Mouse (Mus musculus) brain, embryonic 14.5 days (tissue): Measurements from ENCODE around the gene Nemp1.

Experiments
- CTCF ChIP-seq: fragments of 200-500 bp; IDR thresholded peaks from 2 replicates; pipeline ENCODE4 v1.5.1; 2012; ENCODE audit warnings: inconsistent platforms, mild to moderate bottlenecking, moderate library complexity, borderline replicate concordance; ENCODE audit not compliant: insufficient read depth, insufficient read length; ENCODE audit errors: extremely low read depth
- POLR2A ChIP-seq: fragments of 200-500 bp; IDR thresholded peaks from 2 replicates; pipeline ENCODE4 v1.6.1; 2012; ENCODE audit warnings: mild to moderate bottlenecking, inconsistent platforms, borderline replicate concordance; ENCODE audit not compliant: poor library complexity, insufficient read depth, insufficient read length, severe bottlenecking; ENCODE audit errors: extremely low read depth

GRCm38 (mm10) chr10:127642772-127643552 lies 23.7 kb upstream of the Nemp1 start, which contains the start of gene Stat6:
- TF ChIP-seq POLR2A (no peak), CTCF (no peak)
